Mouse (Mus musculus) spleen, postnatal 0 days (tissue): ENCODE data around the gene Gm4559. TPM values are rescaled to one million over a fixed set of nuclear protein-coding genes. Genes with fewer than 3 reads are reported as not detected.

Experiments used
- polyA plus RNA-seq: library from polyadenylated mRNA; unstranded; fragments of >200 nt; fragmentation: Nextera tagmentation; extraction: Ambion mirVana; gene quantifications from 2 replicates; pipeline ENCODE4 v1.2.1, GENCODE M21; 2015

Gm4559 gene
- polyA plus RNA-seq, result not detected in 2 replicates

GRCm38 (mm10) chr7:142274263-142274662, at the start of gene Gm4559:
Gm4559 (minus strand) TSS chr7:142274363.

GRCm38 (mm10) chr7:142303249-142303648, 29.1 kb upstream of the Gm4559 start, which contains the start of gene Krtap5-4:
Krtap5-4 (plus strand) TSS chr7:142303549.

GRCm38 (mm10) chr7:142297018-142297417, 22.9 kb upstream of the Gm4559 start, which contains the start of gene Krtap5-1:
Krtap5-1 (minus strand) TSS chr7:142297118.

GRCm38 (mm10) chr7:142258254-142258653, 15.9 kb downstream of the Gm4559 start, which contains the start of gene Gm2431:
Gm2431 (minus strand) TSS chr7:142258354.

GRCm38 (mm10) chr7:142240978-142241377, 33.2 kb downstream of the Gm4559 start, which contains the start of gene Gm40460:
Gm40460 (minus strand) TSS chr7:142241078.

GRCm38 (mm10) chr7:142229871-142230270, 44.3 kb downstream of the Gm4559 start, which contains the start of gene Krtap5-5:
Krtap5-5 (minus strand) TSS chr7:142229971.

Other genes with a start within 250 kb of the Gm4559 start
- 79.0 and 80.7 TPM in 2 replicates for gene Mob2, start 213.3 kb downstream of the Gm4559 start, polyA plus RNA-seq
- 3.8 and 3.9 TPM in 2 replicates for gene Dusp8, start 178.5 kb downstream of the Gm4559 start, polyA plus RNA-seq
- not detected in 2 replicates for gene Gm45618, start 153.6 kb downstream of the Gm4559 start, polyA plus RNA-seq
- gene Gm39115, start 138.3 kb downstream of the Gm4559 start, polyA plus RNA-seq, result not detected in 2 replicates
- not detected in 2 replicates for gene Gm45337, start 129.8 kb downstream of the Gm4559 start, polyA plus RNA-seq
- not detected in 2 replicates for gene Gm29735, start 117.2 kb downstream of the Gm4559 start, polyA plus RNA-seq
- gene Gm4553, start 108.6 kb downstream of the Gm4559 start, polyA plus RNA-seq, result not detected in 2 replicates
- not detected in 2 replicates for gene Krtap5-2, start 98.4 kb downstream of the Gm4559 start, polyA plus RNA-seq
- gene Gm10153, start 84.0 kb downstream of the Gm4559 start, polyA plus RNA-seq, result not detected in 2 replicates
- gene Krtap5-3, start 73.0 kb downstream of the Gm4559 start, polyA plus RNA-seq, result not detected in 2 replicates
- gene Gm7579, start 62.5 kb downstream of the Gm4559 start, polyA plus RNA-seq, result not detected in 2 replicates
- not detected in 2 replicates for gene Krtap5-5, start 44.4 kb downstream of the Gm4559 start, polyA plus RNA-seq
- not detected in 2 replicates for gene Gm40460, start 33.3 kb downstream of the Gm4559 start, polyA plus RNA-seq
- not detected in 2 replicates for gene Gm2431, start 16.0 kb downstream of the Gm4559 start, polyA plus RNA-seq
- not detected in 2 replicates for gene Krtap5-1, start 22.8 kb upstream of the Gm4559 start, polyA plus RNA-seq
- gene Krtap5-4, start 29.2 kb upstream of the Gm4559 start, polyA plus RNA-seq, result not detected in 2 replicates
- gene Ifitm10, start 99.4 kb upstream of the Gm4559 start, polyA plus RNA-seq, result 1.9 and 2.0 TPM in 2 replicates
- gene Gm49369, start 108.3 kb upstream of the Gm4559 start, polyA plus RNA-seq, result 0.38 TPM in 1 of 2 replicates, not detected in the other
- gene Ctsd, start 113.7 kb upstream of the Gm4559 start, polyA plus RNA-seq, result 230 and 269 TPM in 2 replicates
- gene Syt8, start 160.5 kb upstream of the Gm4559 start, polyA plus RNA-seq, result 0.39 and 0.79 TPM in 2 replicates
- 4.7 and 8.0 TPM in 2 replicates for gene Tnni2, start 167.4 kb upstream of the Gm4559 start, polyA plus RNA-seq
- 82.2 and 114 TPM in 2 replicates for gene Lsp1, start 186.4 kb upstream of the Gm4559 start, polyA plus RNA-seq
- gene Tnnt3, start 224.5 kb upstream of the Gm4559 start, polyA plus RNA-seq, result 0.48 and 1.4 TPM in 2 replicates